In the genomic region with DNA sequence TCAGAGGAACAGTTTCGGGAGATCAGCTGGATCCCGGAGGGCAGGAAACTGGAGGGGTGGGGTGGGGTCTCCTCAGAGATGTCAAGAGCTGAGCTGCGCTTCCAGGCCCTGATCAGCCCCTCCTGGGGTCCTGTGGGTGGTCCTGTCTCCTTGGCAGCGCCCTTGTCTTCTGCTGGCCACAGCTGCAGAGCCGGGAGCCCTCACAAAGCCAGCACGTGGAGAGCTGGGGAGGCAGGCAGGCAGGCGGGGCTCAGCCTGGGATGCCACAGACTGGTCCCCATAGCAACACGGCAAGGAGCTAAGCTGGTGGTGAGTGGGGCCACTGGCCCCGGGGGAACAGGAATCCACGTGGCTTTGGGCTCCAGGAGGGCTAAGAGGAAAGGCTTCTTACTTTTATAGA, we compare ENCODE assay signal across 8 mouse cellular contexts. TPM values are rescaled to one million over a fixed set of nuclear protein-coding genes. Genes with fewer than 3 reads are reported as not detected.
A peak's percentile ranks its signal among the peaks of the same experiment; 100 is the strongest.
DNase-seq lines count a peak whose midpoint lies in the region; ATAC-seq and TF ChIP-seq lines count a peak whose summit lies in the region.

Gene Fgd3 (minus strand): TSS at position 272 of the 400 bp plus-strand sequence.

- H3K36me3 ChIP-seq in spleen, adult 2 months (ENCODE audit: control insufficient read depth, insufficient read depth, low read length): no peaks in the 10 kb centered on the region
- H3K36me3 ChIP-seq in heart, postnatal 0 days (replicated peaks; ENCODE audit: control insufficient read depth, insufficient read depth, low read length): no peaks in the 10 kb centered on the region
- H3K36me3 ChIP-seq in midbrain, embryonic 13.5 days: no peaks in the 10 kb centered on the region
- H3K36me3 ChIP-seq in stomach, embryonic 16.5 days (ENCODE audit: control insufficient read depth, insufficient read depth, low read length): no peaks in the 10 kb centered on the region

- H3K4me3 ChIP-seq in spleen, adult 2 months (ENCODE audit: extremely low read depth, insufficient read depth, insufficient read length): no peak within 1 kb of the TSS
- no peak within 1 kb of the TSS for H3K4me3 ChIP-seq in heart, postnatal 0 days (ENCODE audit: low read depth, low read length)
- peak within 1 kb of the TSS; percentile 38 for H3K4me3 ChIP-seq in midbrain, embryonic 13.5 days (replicated peaks)
- H3K4me3 ChIP-seq in stomach, embryonic 16.5 days (replicated peaks; ENCODE audit: low read length): no peak within 1 kb of the TSS; the same call in 1 of the 2 replicates

- H3K4me2 ChIP-seq in heart, postnatal 0 days (ENCODE audit: low read depth, low read length): peak within 1 kb of the TSS; percentile 17
- H3K4me2 ChIP-seq in midbrain, embryonic 13.5 days (replicated peaks): peak within 1 kb of the TSS; percentile 63
- H3K4me2 ChIP-seq in stomach, embryonic 16.5 days (ENCODE audit: low read depth, low read length): peak within 1 kb of the TSS; percentile 42

- 32% methylated on average over 10 of the region's 10 CpGs for WGBS in spleen, adult 2 months
- 8% methylated on average over 10 of the region's 10 CpGs for WGBS in heart, postnatal 0 days
- 0% methylated on average over 10 of the region's 10 CpGs for WGBS in midbrain, embryonic 13.5 days
- 6% methylated on average over 10 of the region's 10 CpGs for WGBS in stomach, embryonic 16.5 days

- H3K9me3 ChIP-seq in heart, postnatal 0 days (replicated peaks; ENCODE audit: control insufficient read depth, low read length): no peaks in the 10 kb centered on the region
- H3K9me3 ChIP-seq in midbrain, embryonic 13.5 days: no peaks in the 10 kb centered on the region
- H3K9me3 ChIP-seq in stomach, embryonic 16.5 days (replicated peaks; ENCODE audit: control insufficient read depth, low read length): no peaks in the 10 kb centered on the region

- H3K4me1 ChIP-seq in spleen, adult 2 months (ENCODE audit: control insufficient read depth, insufficient read depth, insufficient read length): no peaks in the 10 kb centered on the region
- peaks cover 6% of the 10 kb centered on the region; the same call in 1 of the 2 replicates for H3K4me1 ChIP-seq in heart, postnatal 0 days (ENCODE audit: control insufficient read depth, insufficient read depth)
- peaks cover 52% of the 10 kb centered on the region for H3K4me1 ChIP-seq in midbrain, embryonic 13.5 days (replicated peaks)
- peaks cover 11% of the 10 kb centered on the region; the same call in 1 of the 2 replicates for H3K4me1 ChIP-seq in stomach, embryonic 16.5 days (ENCODE audit: control insufficient read depth, insufficient read depth, low read length)

- no peaks in the 10 kb centered on the region for H3K27me3 ChIP-seq in spleen, adult 2 months (ENCODE audit: control insufficient read depth, insufficient read depth, low read length)
- no peaks in the 10 kb centered on the region for H3K27me3 ChIP-seq in heart, postnatal 0 days (ENCODE audit: control insufficient read depth, insufficient read depth, low read length)
- peaks cover 70% of the 10 kb centered on the region for H3K27me3 ChIP-seq in midbrain, embryonic 13.5 days
- H3K27me3 ChIP-seq in stomach, embryonic 16.5 days (ENCODE audit: control insufficient read depth, insufficient read depth, low read length): no peaks in the 10 kb centered on the region

- H3K27ac ChIP-seq in spleen, adult 2 months (ENCODE audit: insufficient read depth, low read length): no peak within 1 kb of the TSS
- no peak within 1 kb of the TSS for H3K27ac ChIP-seq in heart, postnatal 0 days (ENCODE audit: low read depth)
- peak within 1 kb of the TSS; percentile 68 for H3K27ac ChIP-seq in midbrain, embryonic 13.5 days
- no peak within 1 kb of the TSS for H3K27ac ChIP-seq in stomach, embryonic 16.5 days (ENCODE audit: low read length)

- peak; percentile 48; the same call in 1 of the 2 replicates for ATAC-seq in heart, postnatal 0 days (ENCODE audit: insufficient read depth, low read depth)
- ATAC-seq in midbrain, embryonic 13.5 days: peak; percentile 97
- ATAC-seq in stomach, embryonic 16.5 days (ENCODE audit: insufficient read depth, low FRiP score): peak; percentile 74

- no peak for DNase-seq in spleen, adult 2 months (ENCODE audit: low read depth in 1 of 2, low spot score in 2 of 2)
- DNase-seq in spleen, adult 12 weeks (ENCODE audit: low spot score): no peak
- DNase-seq in embryo, embryonic 9.5 days (ENCODE audit: extremely low spot score): peak; percentile 79
- DNase-seq in heart, postnatal 0 days (ENCODE audit: low spot score): peak; percentile 32
- peak; percentile 60 to 72 for DNase-seq in layer of hippocampus, postnatal 10 days (ENCODE audit: low spot score in 2 of 2)
- DNase-seq in urinary bladder, adult 18-20 months (ENCODE audit: low spot score in 2 of 2): no peak

- no peak for TF ChIP-seq CTCF in spleen, adult 2 months (IDR thresholded peaks at IDR 0.05; ENCODE audit: extremely low read depth, insufficient read depth, insufficient read length, insufficient replicate concordance)
- no peak for TF ChIP-seq CTCF in heart, postnatal 0 days (IDR thresholded peaks at IDR 0.05; ENCODE audit: low read depth)

- no peak for TF ChIP-seq POLR2A in spleen, adult 2 months (IDR thresholded peaks at IDR 0.05; ENCODE audit: low read depth, low read length)

- H3K9ac ChIP-seq in heart, postnatal 0 days (replicated peaks; ENCODE audit: low read depth, low read length): no peak within 1 kb of the TSS
- peak within 1 kb of the TSS; percentile 48; the same call in 1 of the 2 replicates for H3K9ac ChIP-seq in midbrain, embryonic 13.5 days (replicated peaks)
- H3K9ac ChIP-seq in stomach, embryonic 16.5 days (ENCODE audit: low read length): peak within 1 kb of the TSS; percentile 50; the same call in 1 of the 2 replicates

- no peak for TF ChIP-seq EP300 in heart, postnatal 0 days (IDR thresholded peaks at IDR 0.05; ENCODE audit: low read depth)

RNA-seq across cellular contexts. Expression of gene Fgd3, which starts in this region (rescaled TPM):
- polyA plus RNA-seq in spleen, adult 2 months (2012; rRNA removed): 21.3 and 22.0 TPM in 2 replicates
- total RNA-seq in heart, postnatal 0 days (2014; rRNA removed; ENCODE audit: low replicate concordance): 0.93 and 1.6 TPM in 2 replicates
- 0.04 and 0.05 TPM in 2 replicates for polyA plus RNA-seq in heart, postnatal 0 days (2015; fragmentation: Nextera tagmentation; extraction: Ambion mirVana)
- 1 to 10 TPM; 7.9 to 8.1 TPM for total RNA-seq in layer of hippocampus, postnatal 10 days (2021)
- 1.8 TPM in 2 replicates for polyA plus RNA-seq in midbrain, embryonic 13.5 days (2015; fragmentation: Nextera tagmentation; extraction: Ambion mirVana)
- polyA plus RNA-seq in stomach, embryonic 16.5 days (2015; fragmentation: Nextera tagmentation; extraction: Ambion mirVana): 0.40 and 0.51 TPM in 2 replicates

Comparison
In these comparisons a context has a peak if more than half of its experiments do, and no peak if none do; other contexts are left out.
1. Peak in ATAC-seq, H3K9ac ChIP-seq and H3K4me2 ChIP-seq in stomach, embryonic 16.5 days; RNA of the gene not detected or under 1 TPM.
2. DNase-seq: peak in embryo, embryonic 9.5 days (single experiment), heart, postnatal 0 days (single experiment) and layer of hippocampus, postnatal 10 days (2 of 2); none in spleen, adult 2 months (0 of 2), spleen, adult 12 weeks (single experiment) and urinary bladder, adult 18-20 months (0 of 2).
3. Peak in every context shown above with its lines, with median percentiles within 50 percentile points of each other: ATAC-seq and H3K4me2 ChIP-seq.